Mouse (Mus musculus): ENCODE measurements at regions not wholly inside any gene's neighbourhood (a gene's known extent, or its start where the extent isn't known, plus 50 kb on each side); places are given as distances from the start of the nearest gene placed in this dataset.

DNA sequence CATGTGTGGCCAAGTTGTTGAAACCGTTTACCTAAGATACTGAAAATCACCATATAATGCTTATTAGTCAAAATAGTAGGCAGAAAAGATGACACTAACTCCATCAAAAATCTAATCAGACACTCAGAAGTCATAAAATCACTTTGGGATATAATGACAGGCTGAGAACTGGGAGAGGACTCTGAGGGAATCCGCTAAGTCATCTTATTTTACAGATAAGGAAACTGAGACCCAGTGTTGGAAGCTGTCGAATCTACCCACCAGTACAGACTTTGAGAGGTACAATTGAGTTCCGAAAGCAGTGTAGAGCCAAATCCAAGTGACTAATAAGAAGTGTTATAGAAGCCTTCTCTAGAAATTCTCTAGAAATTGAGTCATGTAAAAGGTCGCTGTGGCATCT is 108.6 kb upstream of the Nhs start:
- no peak for TF ChIP-seq CTCF (conservative IDR thresholded peaks at IDR 0.05 in 1 of 2, IDR thresholded peaks at IDR 0.05 in 1 of 2; ENCODE audit: low read depth in 2 of 2, low read length in 2 of 2)
- no peak for TF ChIP-seq USF2 (conservative IDR thresholded peaks at IDR 0.05; ENCODE audit: low read depth, low read length)
- no peak for TF ChIP-seq USF1 (IDR thresholded peaks at IDR 0.05; ENCODE audit: low read depth, low read length)
- no peak for TF ChIP-seq POLR2A (IDR thresholded peaks at IDR 0.05; ENCODE audit: low read depth, low read length)
- no peak for TF ChIP-seq ELF1 (IDR thresholded peaks at IDR 0.05; ENCODE audit: low read depth, low read length)
- TF ChIP-seq JUN (IDR thresholded peaks at IDR 0.05; ENCODE audit: insufficient read depth, low read depth, low read length): no peak
- no peak for TF ChIP-seq CHD1 (IDR thresholded peaks at IDR 0.05; ENCODE audit: low read depth, low read length)
- TF ChIP-seq MYC (IDR thresholded peaks at IDR 0.05; ENCODE audit: low read depth, low read length): no peak
